Mouse (Mus musculus) regulatory T cell (primary cell): ENCODE measurements at regions not wholly inside any gene's neighbourhood (a gene's known extent, or its start where the extent isn't known, plus 50 kb on each side); places are given as distances from the start of the nearest gene placed in this dataset.

ENCODE experiments used
- in situ Hi-C: fragments of 300-600 bp; cut with MboI, MseI; formaldehyde crosslinking; loops from one replicate; pipeline ENCODE4 v1.15.1; 2025; ENCODE audit warnings: high pct_unique_total_duplicates

DNA sequence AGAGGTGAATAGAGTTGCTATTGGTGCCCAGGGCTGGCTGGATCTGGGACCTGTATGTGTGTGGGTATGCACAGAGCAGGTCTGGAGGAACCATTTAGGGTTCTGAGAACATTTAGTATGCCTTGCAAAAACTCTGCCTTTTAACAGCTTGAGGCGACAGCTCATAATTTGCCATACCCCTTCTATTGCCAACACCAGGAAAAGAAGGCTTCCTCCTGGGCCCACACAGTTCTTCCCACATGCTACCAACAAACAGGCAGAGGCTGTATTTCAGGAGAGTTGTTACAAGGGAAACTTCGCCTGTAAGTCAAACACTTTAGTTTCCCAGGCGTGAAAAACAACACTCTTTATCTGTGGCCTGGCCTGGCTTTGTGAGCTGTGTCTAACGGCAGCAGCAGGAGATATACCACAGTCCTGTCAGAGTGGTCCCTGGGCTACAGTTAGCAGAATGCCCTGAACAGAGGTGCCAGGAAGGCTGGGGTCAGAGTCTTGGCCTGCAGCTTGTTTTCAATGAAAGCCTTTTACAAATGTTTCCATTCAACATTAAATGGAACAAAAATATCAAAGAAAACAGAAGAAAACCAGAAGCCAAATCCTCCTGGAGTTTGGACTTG lies 225.4 kb downstream of the Dhx35 start:
- in situ Hi-C loops, result loop anchor here (10.0 kb wide), 1 partner anchor 1675 kb away; no protein-coding TSS in a partner anchor

DNA sequence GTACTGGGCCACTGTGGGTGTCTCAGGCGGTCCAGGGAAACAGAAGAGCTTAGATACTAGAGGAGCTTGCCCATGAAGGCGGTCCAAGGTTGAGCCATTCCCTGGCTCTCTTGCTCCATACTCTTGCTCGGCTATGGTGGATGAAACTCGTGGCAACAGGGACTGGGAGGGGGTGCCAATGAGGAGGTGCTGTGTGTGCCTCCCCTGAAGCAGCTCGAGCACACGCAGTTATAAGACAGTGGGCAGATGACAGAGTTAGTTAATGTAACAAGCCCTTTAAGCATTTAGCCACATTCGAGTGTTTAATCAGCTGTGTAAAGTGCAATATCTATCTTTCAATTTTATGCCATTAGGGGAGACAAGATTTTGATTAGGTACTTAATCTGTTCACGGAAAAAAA lies 237.5 kb downstream of the Dhx35 start:
- in situ Hi-C loops, result no loop called here

DNA sequence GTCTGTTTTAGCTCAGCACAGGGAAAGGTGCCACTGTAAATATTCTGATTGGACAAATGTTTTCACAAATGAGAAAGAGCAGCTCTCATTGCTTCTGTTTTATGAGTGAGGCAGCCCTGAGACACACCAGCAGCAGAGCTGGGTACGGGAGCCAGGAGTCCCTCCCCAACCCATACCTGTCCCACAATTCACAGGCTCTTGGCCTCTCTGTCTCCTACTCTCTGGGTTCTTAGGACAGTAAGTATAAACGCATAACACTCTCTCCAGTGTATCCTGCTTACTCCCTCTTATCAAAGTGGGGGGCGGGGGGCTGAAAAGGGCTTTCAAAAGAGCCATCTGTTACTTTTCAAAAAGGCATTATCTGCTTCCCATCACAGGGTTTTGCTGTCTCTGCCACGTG lies 245.3 kb downstream of the Dhx35 start:
- in situ Hi-C loops, result no loop called here

DNA sequence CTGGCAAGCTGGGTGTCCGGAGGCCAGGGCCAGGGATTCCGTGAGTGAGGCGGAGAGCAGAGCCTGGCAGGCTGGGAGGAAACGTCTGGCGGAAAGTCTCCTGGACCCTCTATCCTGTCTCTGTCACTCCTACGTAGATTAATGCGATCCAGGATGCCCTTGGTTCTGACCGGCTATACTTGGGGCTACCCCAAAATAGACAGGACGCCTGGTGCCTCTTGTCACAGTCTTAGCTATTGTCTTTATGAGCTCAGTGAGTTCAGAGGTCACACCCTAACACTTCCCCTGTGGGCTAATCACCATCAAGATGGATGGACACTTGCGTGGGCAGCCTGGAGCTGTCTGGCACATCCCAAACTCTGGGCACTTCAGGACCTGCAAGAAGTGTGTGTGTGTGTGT lies 258.9 kb downstream of the Dhx35 start:
- in situ Hi-C loops, result loop anchor here (5.0 kb wide), 1 partner anchor 1534 kb away; no protein-coding TSS in a partner anchor

DNA sequence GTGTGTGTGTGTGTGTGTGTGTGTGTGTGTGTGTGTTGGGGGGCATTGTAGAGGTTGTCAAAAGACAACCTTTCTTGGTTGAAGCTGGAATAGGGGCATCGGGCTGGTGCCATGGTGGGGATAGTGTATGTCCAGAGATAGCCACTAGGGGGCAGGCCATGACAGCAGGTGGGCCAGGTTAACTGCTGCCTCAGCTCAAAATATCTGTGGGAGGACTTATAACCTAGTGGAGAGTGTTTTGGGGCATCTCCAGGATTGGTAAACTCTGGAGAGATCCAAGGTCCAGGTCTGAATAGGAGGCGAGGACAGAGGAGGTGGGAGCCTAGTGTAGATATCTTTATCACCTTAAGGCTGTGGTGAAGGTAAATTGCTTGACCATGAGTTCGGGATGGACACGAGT lies 259.3 kb downstream of the Dhx35 start:
- in situ Hi-C loops, result loop anchor here (5.0 kb wide), 1 partner anchor 1533 kb away; no protein-coding TSS in a partner anchor

DNA sequence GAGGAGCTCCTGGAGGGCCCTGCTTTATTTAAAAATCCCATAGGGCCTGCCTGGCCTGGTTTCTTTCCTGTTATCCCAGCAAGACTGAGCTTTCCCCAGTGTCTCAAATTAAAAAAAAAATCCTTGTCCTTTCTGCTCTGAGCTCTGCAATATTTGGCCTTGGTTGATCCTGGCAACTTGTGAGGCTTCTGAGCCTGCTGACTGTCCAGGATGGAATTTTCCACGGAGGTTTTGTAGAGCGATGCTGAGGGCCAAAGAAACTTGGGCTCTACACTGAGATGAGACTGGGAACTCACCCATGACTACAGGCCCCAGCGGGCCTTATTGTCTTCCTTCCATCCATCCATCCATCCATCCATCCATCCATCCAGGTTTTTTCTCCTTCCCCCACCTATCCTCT lies 259.8 kb downstream of the Dhx35 start:
- in situ Hi-C loops, result loop anchor here (5.0 kb wide), 1 partner anchor 1533 kb away; no protein-coding TSS in a partner anchor

DNA sequence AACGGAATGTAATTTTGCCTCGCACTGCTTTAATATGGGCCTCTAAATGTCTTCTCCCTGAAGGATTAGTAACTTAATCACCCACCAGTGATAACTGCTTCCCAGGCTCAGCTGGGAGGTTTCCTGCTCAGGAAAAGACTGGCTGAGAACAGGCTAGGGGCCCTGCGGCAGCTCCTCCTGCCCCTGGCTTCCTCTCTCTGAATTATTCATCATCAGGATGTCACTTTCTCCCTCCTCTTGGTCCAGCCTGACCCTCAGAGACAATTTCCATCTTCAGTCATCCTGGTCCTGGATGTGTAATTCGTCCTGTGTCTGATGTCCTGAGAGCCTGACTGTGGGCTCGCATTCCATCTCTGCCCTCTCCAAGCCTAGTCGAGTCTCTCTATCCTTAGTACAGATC lies 261.2 kb downstream of the Dhx35 start:
- in situ Hi-C loops, result no loop called here

DNA sequence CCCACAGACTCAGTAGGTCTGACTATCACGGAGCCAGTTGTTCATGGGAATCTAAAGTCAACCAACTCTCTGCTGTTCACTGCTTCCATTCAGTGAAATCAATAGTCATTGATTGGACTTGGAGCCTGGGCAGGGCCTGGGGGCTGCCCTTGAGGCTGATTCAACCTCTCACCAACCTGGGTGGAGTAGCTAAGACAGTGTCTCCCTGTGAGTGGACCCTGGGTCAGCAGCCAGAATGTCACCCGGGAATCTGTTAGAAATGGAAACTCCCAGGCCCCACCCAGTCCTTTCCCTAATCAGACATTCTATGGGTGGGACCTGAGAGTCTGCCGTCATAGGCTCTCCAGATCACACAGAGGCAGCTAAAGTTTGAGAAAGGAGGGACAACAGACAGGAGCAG lies 262.4 kb downstream of the Dhx35 start:
- in situ Hi-C loops, result no loop called here

DNA sequence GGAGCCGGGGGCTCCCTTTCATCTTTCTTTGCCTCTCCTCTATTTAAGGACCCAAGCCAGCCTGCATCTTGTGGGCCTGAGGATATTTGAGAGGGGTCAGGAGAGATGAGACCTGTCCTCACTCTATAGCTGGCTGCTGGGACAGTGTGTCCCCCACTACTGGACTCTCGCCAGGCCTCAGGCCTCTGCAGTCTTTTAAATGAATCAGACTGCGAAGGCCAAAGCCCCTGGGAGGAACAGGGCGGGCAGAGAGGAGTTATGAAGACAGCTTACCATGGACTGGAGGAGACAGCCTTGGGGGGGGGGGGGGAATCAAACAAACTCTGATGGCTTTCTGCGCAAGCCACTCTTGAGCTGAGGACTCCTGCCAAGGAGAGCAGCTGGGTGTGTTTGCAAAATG lies 262.9 kb downstream of the Dhx35 start:
- in situ Hi-C loops, result no loop called here

DNA sequence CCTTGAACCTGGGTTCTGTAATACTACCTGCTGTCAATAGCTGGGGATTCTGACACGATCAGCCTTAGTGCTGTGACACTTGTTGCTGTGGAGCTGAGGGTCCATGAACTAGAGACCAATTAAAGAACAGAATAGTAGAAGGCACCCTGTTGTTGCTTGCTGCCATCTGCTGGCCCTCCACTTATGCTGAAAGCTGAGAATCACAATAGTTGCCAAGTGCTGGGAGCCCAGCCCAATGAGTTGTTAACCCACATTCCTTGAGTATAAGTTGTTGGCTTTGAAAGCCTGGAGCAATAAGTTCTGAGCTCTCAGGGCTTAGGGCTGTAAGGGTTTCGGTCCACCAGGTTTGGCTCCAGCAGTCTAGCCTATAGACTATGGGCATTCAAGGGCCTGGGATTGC lies 267.7 kb downstream of the Dhx35 start:
- in situ Hi-C loops, result no loop called here

DNA sequence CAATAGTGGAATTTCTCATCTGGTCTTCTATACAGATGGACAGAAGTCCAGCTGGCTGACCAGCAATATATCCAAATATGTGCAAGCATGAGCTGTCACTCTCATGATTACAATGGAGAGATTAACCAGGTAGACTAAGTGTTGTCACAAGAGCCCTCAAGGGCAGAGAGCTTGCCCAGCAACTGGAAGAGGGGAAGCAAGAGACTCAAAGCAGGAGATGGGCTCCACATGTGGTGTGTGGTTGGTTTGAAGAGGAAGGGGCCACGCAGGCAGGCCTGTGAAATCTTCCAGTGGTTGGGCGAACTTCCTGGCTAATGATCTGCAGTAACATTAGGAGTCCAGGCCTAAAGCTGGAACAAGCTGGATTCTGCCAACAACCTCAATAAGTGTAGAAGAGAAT lies 268.1 kb downstream of the Dhx35 start:
- in situ Hi-C loops, result no loop called here

DNA sequence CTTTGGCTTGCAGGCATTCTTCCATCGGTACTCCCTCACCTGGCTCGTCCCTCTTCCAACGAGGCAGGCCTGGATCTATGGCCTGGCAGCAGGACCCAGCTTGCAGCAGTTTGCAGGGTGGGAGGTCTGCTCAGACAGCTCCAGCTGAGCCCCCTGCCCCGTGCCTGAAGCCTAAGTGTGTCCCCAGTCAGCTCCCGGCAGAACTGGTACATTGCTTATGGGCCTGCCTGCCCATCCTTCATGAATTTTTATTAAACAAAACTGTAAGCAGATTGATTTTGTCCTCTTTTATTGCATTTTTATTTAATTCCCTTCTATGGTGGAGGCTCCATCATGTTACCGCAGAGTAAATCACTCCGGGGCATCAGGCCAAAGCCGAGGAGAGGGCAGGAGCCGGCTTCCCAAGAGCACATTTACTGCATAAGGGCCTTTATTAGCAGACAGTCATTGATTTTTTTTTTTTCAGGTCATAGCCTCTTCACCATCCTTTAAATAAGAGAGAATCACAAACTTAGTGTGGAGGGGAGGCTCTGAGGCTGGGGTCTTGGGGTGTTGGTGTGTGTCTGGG lies 269.9 kb downstream of the Dhx35 start:
- in situ Hi-C loops, result no loop called here

DNA sequence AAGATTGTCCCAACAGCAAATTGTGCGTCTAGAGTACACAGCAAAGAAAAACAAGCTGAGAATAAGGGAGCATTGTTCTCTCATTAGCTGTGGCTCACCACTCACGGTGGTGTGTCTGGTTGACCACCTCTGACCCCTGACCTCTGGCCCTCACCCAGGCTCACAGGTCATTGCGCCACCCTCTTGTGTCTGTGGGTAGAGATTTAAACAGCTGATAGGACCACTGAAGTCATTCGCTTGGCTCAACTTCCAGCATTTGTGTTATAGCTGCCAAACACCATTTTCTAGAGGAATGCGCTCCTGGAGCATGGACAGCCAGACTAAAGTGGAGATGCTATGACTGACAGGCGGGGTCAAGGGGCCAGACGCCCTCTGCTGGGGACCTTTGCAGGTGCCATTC lies 272.9 kb downstream of the Dhx35 start:
- in situ Hi-C loops, result no loop called here

DNA sequence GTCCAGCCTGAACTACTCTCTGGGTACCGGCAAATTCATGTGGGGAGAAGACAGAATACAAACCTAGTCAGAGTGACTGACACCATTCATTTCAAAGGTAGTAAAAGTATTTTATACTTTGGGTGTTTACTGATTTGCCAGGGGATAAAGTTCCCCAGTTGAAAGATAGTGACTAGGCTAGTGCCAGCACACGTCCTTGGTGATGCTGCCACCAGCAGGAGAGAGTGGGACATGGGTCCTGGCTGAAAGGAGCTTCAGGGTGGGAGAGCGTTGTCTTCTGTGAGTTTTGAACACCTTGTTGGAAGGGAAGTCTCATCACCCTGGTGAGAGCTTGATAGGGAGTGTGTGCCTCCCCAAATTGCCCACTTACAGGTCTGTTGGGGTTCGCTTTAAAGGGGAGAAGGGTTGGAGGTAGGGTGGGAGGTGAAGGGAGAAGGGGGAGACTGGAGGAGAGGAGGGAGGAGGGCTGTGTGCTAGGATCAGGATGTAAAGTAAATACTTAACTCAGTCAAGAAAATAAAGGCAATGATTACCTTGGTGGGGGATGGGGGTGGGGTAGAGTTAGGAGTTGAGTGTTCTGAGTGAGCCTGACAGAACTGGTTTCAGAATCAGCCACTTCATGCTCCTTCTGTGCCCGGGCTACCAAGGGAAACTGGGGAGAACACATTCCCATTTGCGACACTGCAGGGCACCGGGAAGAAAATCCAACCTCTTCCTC lies 273.9 kb downstream of the Dhx35 start:
- in situ Hi-C loops, result no loop called here

DNA sequence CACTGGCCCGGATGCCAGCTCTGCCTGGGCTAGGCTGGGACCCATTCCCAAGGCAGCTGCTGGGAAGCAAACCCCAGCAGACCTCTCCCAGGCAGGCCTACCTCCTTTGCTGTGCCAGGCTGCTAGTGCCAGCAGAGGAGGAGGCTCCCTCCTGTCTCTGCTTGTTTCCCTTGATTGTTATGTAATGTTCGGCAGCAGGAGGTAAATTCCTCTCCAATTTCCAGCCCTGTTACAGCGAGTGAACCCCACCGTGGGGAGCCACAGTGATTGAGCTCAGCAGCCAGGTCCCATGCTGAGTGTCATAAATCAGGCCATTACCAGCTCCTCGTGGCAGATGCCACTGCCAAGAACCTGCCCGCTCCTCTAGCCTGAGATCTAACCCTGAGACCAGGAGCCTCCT lies 274.6 kb downstream of the Dhx35 start:
- in situ Hi-C loops, result no loop called here

DNA sequence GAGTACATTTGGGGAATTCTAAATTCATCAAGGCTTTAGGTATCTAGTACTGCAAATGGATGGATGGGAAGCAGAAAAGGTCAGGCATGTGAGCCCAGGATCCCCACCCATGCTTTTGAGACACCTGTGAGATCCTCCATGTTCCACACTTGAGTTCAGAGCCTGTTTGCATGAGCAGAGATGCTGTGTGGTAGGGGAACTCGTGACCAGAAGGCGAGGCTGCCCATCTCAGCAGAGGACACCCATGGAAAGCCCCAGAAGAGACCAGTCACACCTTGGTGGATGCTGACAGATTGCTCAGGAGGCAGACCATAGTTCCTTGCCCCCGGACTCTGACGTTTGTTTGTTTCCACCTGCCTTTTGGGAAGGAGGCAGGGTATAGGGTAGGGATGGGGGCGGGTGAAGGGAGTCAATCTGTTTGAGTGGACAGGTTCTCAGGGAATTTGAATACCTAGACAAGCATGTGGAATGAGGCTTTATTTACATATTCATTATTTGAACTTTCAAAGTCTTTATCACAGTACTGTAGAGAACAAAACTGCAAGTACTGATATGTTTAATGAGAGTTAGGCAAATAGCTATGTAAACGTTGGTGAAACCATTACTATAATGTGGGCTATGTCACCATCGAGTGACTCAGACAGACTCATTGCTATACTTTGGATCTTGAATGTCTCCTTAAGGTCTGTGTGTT lies 278.5 kb downstream of the Dhx35 start:
- in situ Hi-C loops, result no loop called here

DNA sequence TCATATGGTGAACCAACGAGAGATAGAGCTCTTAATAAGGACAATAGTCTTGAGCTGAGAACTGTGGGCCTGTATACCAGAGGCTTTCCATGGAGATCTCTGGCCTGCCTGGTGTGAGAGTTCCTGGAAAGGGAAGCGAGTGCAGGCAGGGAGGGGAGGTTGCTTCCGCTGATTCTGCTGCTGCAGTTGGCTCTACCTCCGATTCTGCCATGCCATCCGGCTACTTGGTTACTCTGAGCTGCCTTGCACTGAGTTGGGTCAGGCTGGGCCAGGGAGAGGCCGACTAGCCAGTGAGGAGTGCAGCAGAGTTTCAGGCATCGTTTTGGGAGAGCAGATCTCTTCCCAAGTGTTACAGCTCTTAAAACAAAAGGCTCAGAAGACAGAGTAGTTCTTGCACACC lies 285.2 kb downstream of the Dhx35 start:
- in situ Hi-C loops, result no loop called here

DNA sequence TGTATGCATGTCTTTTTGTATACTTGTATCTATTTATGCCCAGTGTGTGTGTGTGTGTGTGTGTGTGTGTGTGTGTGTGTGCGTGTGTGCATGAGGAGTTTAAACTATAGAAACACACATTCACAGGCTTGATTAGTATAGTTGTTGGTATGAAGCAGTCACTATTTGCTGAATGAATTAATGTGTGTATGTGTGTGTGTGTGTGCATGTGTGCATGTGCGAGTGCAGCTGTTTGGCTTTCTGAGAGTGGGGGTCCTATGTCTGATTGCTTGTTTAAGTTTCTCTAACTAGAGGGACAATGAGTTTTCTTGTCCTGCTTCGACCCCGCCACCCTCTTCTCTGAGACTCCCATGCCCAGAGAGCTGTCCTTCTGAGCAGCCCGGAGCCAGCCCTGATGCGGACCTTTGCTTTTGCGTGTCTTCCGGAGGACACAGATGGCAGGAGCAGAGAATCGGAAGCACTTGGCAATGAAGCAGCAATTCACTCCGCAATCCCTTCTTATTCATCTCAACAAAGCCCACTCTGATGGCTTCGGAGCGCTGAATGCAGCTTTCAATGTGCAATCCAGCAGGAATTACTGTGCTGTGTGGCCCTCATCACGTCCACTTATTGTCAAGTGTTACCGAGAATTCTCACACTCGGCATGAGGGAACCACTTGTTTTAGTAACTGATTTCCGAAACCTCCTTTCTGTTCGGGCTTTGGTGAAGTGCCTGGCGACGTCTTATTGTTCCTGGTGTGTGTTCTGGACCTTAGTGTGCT lies 286.4 kb downstream of the Dhx35 start:
- in situ Hi-C loops, result no loop called here

DNA sequence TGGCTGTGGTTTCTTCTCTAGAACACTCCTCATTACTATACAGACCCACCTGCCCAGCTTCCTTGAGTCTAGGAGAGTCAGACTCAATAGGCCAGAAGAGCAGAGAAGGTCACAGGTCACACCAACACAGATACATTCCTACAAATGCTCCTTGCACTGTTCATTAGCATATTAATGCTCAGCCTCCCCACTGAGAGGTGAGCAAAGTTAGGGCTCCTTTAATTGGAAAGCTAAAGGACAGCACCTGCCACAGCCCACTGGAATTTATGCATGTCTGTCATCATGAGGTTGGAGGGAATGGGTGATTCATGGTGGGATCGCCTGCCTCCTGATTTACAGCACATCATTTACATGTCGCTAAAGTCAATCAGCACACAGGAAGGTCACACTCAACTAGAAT lies 292.2 kb downstream of the Dhx35 start:
- in situ Hi-C loops, result no loop called here

DNA sequence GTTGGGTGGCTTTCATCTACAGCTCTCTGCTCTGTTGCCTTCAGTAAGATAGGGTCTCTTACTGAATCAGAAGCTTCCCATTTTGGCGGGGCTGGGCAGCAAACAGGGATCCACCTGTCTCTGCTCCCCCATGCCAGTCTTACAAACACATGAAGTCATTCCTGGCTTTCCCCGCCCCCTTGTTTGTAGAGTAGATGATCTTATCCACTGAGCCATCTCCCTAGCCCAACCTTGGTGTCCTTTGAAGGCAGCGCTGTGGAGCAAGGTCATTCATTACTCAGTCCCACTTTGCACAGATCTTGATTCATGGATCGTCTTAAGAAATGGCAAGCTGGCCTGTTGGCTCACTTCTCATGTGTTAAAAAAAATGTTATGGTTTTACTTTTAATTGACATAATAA lies 293.6 kb downstream of the Dhx35 start:
- in situ Hi-C loops, result no loop called here

DNA sequence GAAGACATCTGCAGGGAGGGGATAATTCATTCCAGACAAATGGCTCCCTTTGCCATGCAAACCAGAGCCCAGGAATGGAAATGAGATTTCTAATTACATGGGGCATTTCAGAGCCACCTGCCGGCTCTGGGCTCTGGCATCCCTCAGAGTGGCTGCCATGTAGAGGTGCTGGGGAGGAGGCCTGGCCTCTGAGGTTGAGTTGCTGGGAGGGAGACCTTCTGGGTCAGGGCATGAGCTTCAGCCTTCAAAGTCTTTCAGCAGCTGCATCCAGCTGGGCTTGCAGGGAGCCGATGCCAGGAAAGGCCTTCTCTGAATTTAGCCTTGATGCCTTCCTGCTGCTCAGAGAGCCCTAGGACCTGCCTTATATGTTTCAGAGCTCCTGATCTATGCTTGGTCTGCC lies 302.1 kb downstream of the Dhx35 start:
- in situ Hi-C loops, result no loop called here

DNA sequence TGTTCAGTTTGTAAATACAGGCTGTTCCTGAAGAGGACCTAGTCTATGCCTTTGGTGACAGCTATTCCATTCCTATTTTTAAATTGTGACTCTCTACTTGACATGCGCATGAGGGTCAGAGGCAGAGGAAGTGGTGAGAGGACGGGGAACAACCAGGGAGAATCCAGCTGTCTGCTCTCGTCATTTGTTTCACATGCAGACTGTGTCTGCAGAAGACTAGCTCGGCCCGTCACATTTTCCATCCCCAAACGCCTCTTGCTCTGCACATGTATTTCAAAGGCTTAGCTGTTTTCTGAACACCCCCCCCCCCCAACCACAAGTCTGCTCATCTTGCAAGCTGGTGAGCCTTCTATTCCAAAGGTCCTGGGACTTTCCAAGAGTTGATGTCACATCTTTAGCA lies 339.4 kb downstream of the Dhx35 start:
- in situ Hi-C loops, result no loop called here
